ENCODE assay signal across 9 mouse cellular contexts in genomic region chr9:71960026-71960396, GRCm38 (mm10).
A peak's percentile ranks its signal among the peaks of the same experiment; 100 is the strongest.
DNase-seq lines count a peak whose midpoint lies in the region; ATAC-seq lines count a peak whose summit lies in the region.
"Had no signal": no experiment of that assay in that cellular context is flagged by ENCODE, and none has a peak within 500 bp of the region (broad histone marks: within the 10 kb centered on the region; RNA-seq: fewer than 3 reads in every experiment).

No protein-coding gene starts in this region.

- H3K36me3 ChIP-seq in heart, embryonic 16.5 days (ENCODE audit: control insufficient read depth, insufficient read depth), result no peaks in the 10 kb centered on the region
- no peaks in the 10 kb centered on the region for H3K36me3 ChIP-seq in neural tube, embryonic 12.5 days
- no peaks in the 10 kb centered on the region; the same call in 1 of the 2 replicates for H3K36me3 ChIP-seq in limb, embryonic 13.5 days

- DNase-seq in heart, adult 9 months (ENCODE audit: low spot score in 2 of 2), result no peak
- no peak for DNase-seq in neural tube, embryonic 10.5 days (ENCODE audit: extremely low spot score, low spot score)
- DNase-seq in right cerebral cortex, postnatal 4 days, result no peak
- no peak for DNase-seq in thymus, postnatal 36 days
- DNase-seq: adrenal gland, postnatal 36 days had no signal

- H3K9ac ChIP-seq in heart, embryonic 16.5 days (ENCODE audit: low read length), result no peak overlapping the region
- H3K9ac ChIP-seq in neural tube, embryonic 12.5 days, result no peak overlapping the region
- no peak overlapping the region for H3K9ac ChIP-seq in limb, embryonic 13.5 days

- no peak for ATAC-seq in heart, embryonic 16.5 days (replicated peaks; ENCODE audit: extremely low read depth, insufficient read depth, low FRiP score)
- ATAC-seq in neural tube, embryonic 12.5 days (ENCODE audit: low FRiP score, low read depth), result no peak
- ATAC-seq in limb, embryonic 13.5 days (ENCODE audit: low FRiP score, low read depth), result no peak
- ATAC-seq in activated CD4-positive, CD25-positive, alpha-beta regulatory T cell, adult 4 months, result no peak

- H3K4me2 ChIP-seq in heart, embryonic 16.5 days (ENCODE audit: low read depth, low read length), result no peak overlapping the region; the same call in 1 of the 2 replicates
- H3K4me2 ChIP-seq in neural tube, embryonic 12.5 days (replicated peaks), result 0 out of 2 replicates have a peak overlapping the region, but pooled peaks have one; percentile 16
- peak overlapping the region; percentile 21; the same call in 1 of the 2 replicates for H3K4me2 ChIP-seq in limb, embryonic 13.5 days (replicated peaks)

- H3K9me3 ChIP-seq in heart, embryonic 16.5 days (replicated peaks; ENCODE audit: control insufficient read depth, low read length), result no peaks in the 10 kb centered on the region
- H3K9me3 ChIP-seq in neural tube, embryonic 12.5 days, result no peaks in the 10 kb centered on the region
- no peaks in the 10 kb centered on the region for H3K9me3 ChIP-seq in limb, embryonic 13.5 days

- H3K4me3 ChIP-seq in heart, embryonic 16.5 days (ENCODE audit: low read length), result no peak overlapping the region
- no peak overlapping the region for H3K4me3 ChIP-seq in neural tube, embryonic 12.5 days
- no peak overlapping the region for H3K4me3 ChIP-seq in limb, embryonic 13.5 days

- peak overlapping the region; percentile 70 for H3K27ac ChIP-seq in heart, embryonic 16.5 days (ENCODE audit: low read length)
- H3K27ac ChIP-seq in neural tube, embryonic 12.5 days, result no peak overlapping the region
- peak overlapping the region; percentile 28; the same call in 1 of the 2 replicates for H3K27ac ChIP-seq in limb, embryonic 13.5 days

- H3K27me3 ChIP-seq in heart, embryonic 16.5 days (ENCODE audit: control insufficient read depth, insufficient read depth, low read length), result no peaks in the 10 kb centered on the region
- H3K27me3 ChIP-seq in neural tube, embryonic 12.5 days (replicated peaks), result no peaks in the 10 kb centered on the region
- no peaks in the 10 kb centered on the region for H3K27me3 ChIP-seq in limb, embryonic 13.5 days

- H3K4me1 ChIP-seq in heart, embryonic 16.5 days (ENCODE audit: control insufficient read depth, insufficient read depth, low read length), result peaks cover 16% of the 10 kb centered on the region
- H3K4me1 ChIP-seq in neural tube, embryonic 12.5 days, result peaks cover 6% of the 10 kb centered on the region
- peaks cover 11% of the 10 kb centered on the region for H3K4me1 ChIP-seq in limb, embryonic 13.5 days
